Mouse (Mus musculus) forebrain, embryonic 12.5 days (tissue): ENCODE results near the gene Scyl1. TPM values are rescaled to one million over a fixed set of nuclear protein-coding genes. Genes with fewer than 3 reads are reported as not detected.

Experiments used
- ATAC-seq: fragments of 200-750 bp; cut with Nextera tagmentation; 2 replicates; pipeline ENCODE4 v1.8.0; 2017; ENCODE audit warnings: moderate TSS enrichment; ENCODE audit not compliant: low FRiP score
- H3K27ac ChIP-seq: fragments of 300-500 bp; sonication (generic); 2 replicates; pipeline ENCODE4 v1.5.1; 2016; ENCODE audit warnings: mild to moderate bottlenecking
- H3K27me3 ChIP-seq: fragments of 300-500 bp; sonication (generic); 2 replicates; pipeline ENCODE4 v1.6.1; 2016; ENCODE audit warnings: mild to moderate bottlenecking
- H3K36me3 ChIP-seq: fragments of 300-500 bp; sonication (generic); replicated peaks from 2 replicates; pipeline ENCODE4 v1.6.1; 2016; ENCODE audit warnings: mild to moderate bottlenecking
- H3K4me1 ChIP-seq: fragments of 300-500 bp; sonication (generic); 2 replicates; pipeline ENCODE4 v1.6.1; 2016
- H3K4me2 ChIP-seq: fragments of 300-500 bp; sonication (generic); 2 replicates; pipeline ENCODE4 v1.6.1; 2016; ENCODE audit warnings: mild to moderate bottlenecking, moderate library complexity
- H3K4me3 ChIP-seq: fragments of 300-500 bp; sonication (generic); replicated peaks from 2 replicates; pipeline ENCODE4 v1.5.1; 2016; ENCODE audit warnings: mild to moderate bottlenecking
- H3K9ac ChIP-seq: fragments of 300-500 bp; sonication (generic); 2 replicates; pipeline ENCODE4 v1.6.1; 2016; ENCODE audit warnings: mild to moderate bottlenecking
- H3K9me3 ChIP-seq: fragments of 300-500 bp; sonication (generic); 2 replicates; pipeline ENCODE4 v1.6.1; 2016
- WGBS: fragments of 180-500 bp; shearing (Covaris S2); methylation state at CpG from one replicate; pipeline ENCODE4 v1.1.7; 2016; 5-methylcytosine and 5-hydroxymethylcytosine counted together
- polyA plus RNA-seq: library from polyadenylated mRNA; unstranded; fragments of >200 nt; fragmentation: Nextera tagmentation; extraction: Ambion mirVana; gene quantifications from 2 replicates; pipeline ENCODE4 v1.2.1, GENCODE M21; 2016

Gene Scyl1
- polyA plus RNA-seq, 1 experiment from 2014 or later: 65.3 TPM

GRCm38 (mm10) chr19:5715793-5716688 is 55.2 kb downstream of the Scyl1 start:
- 0 out of 2 replicates have a peak overlapping the region, but pooled peaks have one; percentile 5 for H3K4me3 ChIP-seq
- no peak overlapping the region; the same call in 1 of the 2 replicates for H3K27ac ChIP-seq
- H3K4me2 ChIP-seq: peak overlapping the region; percentile 43
- H3K4me1 ChIP-seq: peaks cover 26% of the 10 kb centered on the region
- H3K36me3 ChIP-seq: peaks cover 70% of the 10 kb centered on the region
- H3K9me3 ChIP-seq: no peaks in the 10 kb centered on the region
- WGBS: 13% methylated on average over 43 of the region's 43 CpGs
- H3K9ac ChIP-seq: peak overlapping the region; percentile 44; the same call in 1 of the 2 replicates
- 0 out of 2 replicates have a peak, but pooled peaks cover 6% of the 10 kb centered on the region for H3K27me3 ChIP-seq
- peak; percentile 79 for ATAC-seq

- no peak overlapping the region for H3K4me3 ChIP-seq
- no peak overlapping the region for H3K27ac ChIP-seq
- no peak for ATAC-seq
- no peak overlapping the region for H3K4me2 ChIP-seq
- no peaks in the 10 kb centered on the region for H3K9me3 ChIP-seq
- H3K9ac ChIP-seq: no peak overlapping the region
- peaks cover 69% of the 10 kb centered on the region for H3K36me3 ChIP-seq
- H3K4me1 ChIP-seq: peaks cover 26% of the 10 kb centered on the region
- 11% methylated on average over 2 of the region's 2 CpGs for WGBS
- H3K27me3 ChIP-seq: 0 out of 2 replicates have a peak, but pooled peaks cover 6% of the 10 kb centered on the region
These were observed 57.5 kb downstream of the Scyl1 start for GRCm38 (mm10) chr19:5713730-5714129.

GRCm38 (mm10) chr19:5713255-5713654 is 58.0 kb downstream of the Scyl1 start:
- no peak for ATAC-seq
- H3K27me3 ChIP-seq: 0 out of 2 replicates have a peak, but pooled peaks cover 6% of the 10 kb centered on the region
- H3K9ac ChIP-seq: no peak overlapping the region
- H3K4me3 ChIP-seq: no peak overlapping the region
- 72% methylated on average over 5 of the region's 5 CpGs for WGBS
- peaks cover 26% of the 10 kb centered on the region for H3K4me1 ChIP-seq
- peaks cover 70% of the 10 kb centered on the region for H3K36me3 ChIP-seq
- no peak overlapping the region for H3K27ac ChIP-seq
- no peak overlapping the region for H3K4me2 ChIP-seq
- no peaks in the 10 kb centered on the region for H3K9me3 ChIP-seq

GRCm38 (mm10) chr19:5711907-5712460 is 59.2 kb downstream of the Scyl1 start:
- H3K9me3 ChIP-seq: no peaks in the 10 kb centered on the region
- 0 out of 2 replicates have a peak, but pooled peaks cover 6% of the 10 kb centered on the region for H3K27me3 ChIP-seq
- WGBS: 93% methylated on average over 14 of the region's 14 CpGs
- H3K27ac ChIP-seq: no peak overlapping the region
- no peak overlapping the region for H3K4me2 ChIP-seq
- peaks cover 20% of the 10 kb centered on the region for H3K4me1 ChIP-seq
- no peak overlapping the region for H3K4me3 ChIP-seq
- no peak for ATAC-seq
- H3K36me3 ChIP-seq: peaks cover 73% of the 10 kb centered on the region
- H3K9ac ChIP-seq: peak overlapping the region; percentile 17; the same call in 1 of the 2 replicates

- WGBS: 1% methylated on average over 3 of the region's 3 CpGs
- Histone ChIP-seq H3K9ac (no peak overlapping the region), H3K4me3 (no peak overlapping the region), H3K4me2 (no peak overlapping the region), H3K27ac (no peak overlapping the region), H3K36me3 (peaks cover 71% of the 10 kb centered on the region), H3K9me3 (no peaks in the 10 kb centered on the region), H3K4me1 (peaks cover 12% of the 10 kb centered on the region), H3K27me3 (0 out of 2 replicates have a peak, but pooled peaks cover 5% of the 10 kb centered on the region)
- ATAC-seq: no peak
These were observed 60.0 kb downstream of the Scyl1 start for GRCm38 (mm10) chr19:5711218-5711617.

GRCm38 (mm10) chr19:5710581-5710980 is 60.6 kb downstream of the Scyl1 start:
- 76% methylated on average over 8 of the region's 8 CpGs for WGBS
- no peak for ATAC-seq

GRCm38 (mm10) chr19:5710068-5710467 is 61.2 kb downstream of the Scyl1 start:
- peaks cover 63% of the 10 kb centered on the region for H3K36me3 ChIP-seq
- 96% methylated on average over 6 of the region's 6 CpGs for WGBS
- no peak overlapping the region for H3K27ac ChIP-seq
- H3K9me3 ChIP-seq: no peaks in the 10 kb centered on the region
- no peak overlapping the region for H3K4me3 ChIP-seq
- H3K9ac ChIP-seq: no peak overlapping the region
- H3K27me3 ChIP-seq: no peaks in the 10 kb centered on the region
- H3K4me2 ChIP-seq: no peak overlapping the region
- no peak for ATAC-seq
- peaks cover 1% of the 10 kb centered on the region; the same call in 1 of the 2 replicates for H3K4me1 ChIP-seq

More at GRCm38 (mm10) chr19:5710581-5710980, 60.6 kb downstream of the Scyl1 start:
- Histone ChIP-seq H3K9ac (no peak overlapping the region), H3K4me3 (no peak overlapping the region), H3K27ac (no peak overlapping the region), H3K36me3 (peaks cover 68% of the 10 kb centered on the region), H3K4me1 (peaks cover 6% of the 10 kb centered on the region), H3K9me3 (no peaks in the 10 kb centered on the region), H3K27me3 (no peaks in the 10 kb centered on the region), H3K4me2 (no peak overlapping the region)

Other genes starting within 250 kb of the Scyl1 start
- gene Ovol1, start 210.8 kb downstream of the Scyl1 start, polyA plus RNA-seq: 0.22 and 0.27 TPM in 2 replicates
- gene Ap5b1, start 203.4 kb downstream of the Scyl1 start, polyA plus RNA-seq: 1.6 TPM in 2 replicates
- gene Rnaseh2c, start 169.5 kb downstream of the Scyl1 start, polyA plus RNA-seq: 162 and 191 TPM in 2 replicates
- 65.7 and 77.2 TPM in 2 replicates for gene Kat5, start 161.2 kb downstream of the Scyl1 start, polyA plus RNA-seq
- gene Rela, start 133.9 kb downstream of the Scyl1 start, polyA plus RNA-seq: 34.1 and 36.9 TPM in 2 replicates
- gene Sipa1, start 107.7 kb downstream of the Scyl1 start, polyA plus RNA-seq: 16.3 and 16.8 TPM in 2 replicates
- gene Map3k11, start 82.7 kb downstream of the Scyl1 start, polyA plus RNA-seq: 19.2 and 22.2 TPM in 2 replicates
- 32.4 and 35.1 TPM in 2 replicates for gene Pcnx3, start 82.5 kb downstream of the Scyl1 start, polyA plus RNA-seq
- gene Kcnk7, start 67.1 kb downstream of the Scyl1 start, polyA plus RNA-seq: 0.29 TPM in 1 of 2 replicates, not detected in the other
- gene Ehbp1l1, start 45.1 kb downstream of the Scyl1 start, polyA plus RNA-seq: 6.1 and 6.7 TPM in 2 replicates
- 170 and 172 TPM in 2 replicates for gene Fam89b, start 41.8 kb downstream of the Scyl1 start, polyA plus RNA-seq
- 10.0 and 12.0 TPM in 2 replicates for gene Ltbp3, start 30.5 kb downstream of the Scyl1 start, polyA plus RNA-seq
- 25.6 and 25.9 TPM in 2 replicates for gene Frmd8, start 103.9 kb upstream of the Scyl1 start, polyA plus RNA-seq
- 1.3 and 1.8 TPM in 2 replicates for gene Slc25a45, start 106.4 kb upstream of the Scyl1 start, polyA plus RNA-seq
- gene Tigd3, start 122.7 kb upstream of the Scyl1 start, polyA plus RNA-seq: 11.1 and 12.8 TPM in 2 replicates
- 184 and 203 TPM in 2 replicates for gene Dpf2, start 141.6 kb upstream of the Scyl1 start, polyA plus RNA-seq
- gene Cdc42ep2, start 153.4 kb upstream of the Scyl1 start, polyA plus RNA-seq: 2.2 TPM in 2 replicates
- 76.8 and 80.4 TPM in 2 replicates for gene Pola2, start 192.8 kb upstream of the Scyl1 start, polyA plus RNA-seq
- not detected in 2 replicates for gene Slc22a20, start 214.7 kb upstream of the Scyl1 start, polyA plus RNA-seq
- 2.0 and 3.2 TPM in 2 replicates for gene Capn1, start 244.5 kb upstream of the Scyl1 start, polyA plus RNA-seq